Mouse (Mus musculus) MEL (cell line): ENCODE measurements around the gene Ppp4c. TPM values are rescaled to one million over a fixed set of nuclear protein-coding genes. Genes with fewer than 3 reads are reported as not detected.
A peak's percentile ranks its signal among the peaks of the same experiment; 100 is the strongest.

Experiments
- DNase-seq: peaks from one replicate; pipeline ENCODE4 v3.0.0; 2011; ENCODE audit warnings: low read depth, low spot score
- H3K27ac ChIP-seq: 2 replicates; pipeline ENCODE4 v1.5.1; 2012; ENCODE audit warnings: low read depth, mild to moderate bottlenecking, control low read depth, low read length, moderate library complexity; ENCODE audit not compliant: control insufficient read depth
- H3K27me3 ChIP-seq, 2 experiments: fragments of 150-350 bp in 1 of 2; sonication (generic) in 1 of 2; 2 replicates each; pipeline ENCODE4 v1.6.1; 2012; ENCODE audit warnings: low read length in 2 of 2, mild to moderate bottlenecking in 2 of 2, improper control_type of control experiment in 1 of 2, moderate library complexity in 1 of 2; ENCODE audit not compliant: insufficient read depth in 2 of 2, control insufficient read depth in 1 of 2
- H3K36me3 ChIP-seq, 2 experiments: 2 replicates each; pipeline ENCODE4 v1.6.1; 2012 to 2014; ENCODE audit warnings: low read length in 2 of 2, improper control_type of control experiment in 1 of 2, inconsistent platforms in 1 of 2, mild to moderate bottlenecking in 1 of 2; ENCODE audit not compliant: insufficient read depth in 2 of 2, control insufficient read depth in 1 of 2
- H3K4me1 ChIP-seq, 2 experiments: fragments of 150-350 bp in 1 of 2; sonication (generic) in 1 of 2; 2 replicates each; pipeline ENCODE4 v1.6.1; 2012; ENCODE audit warnings: low read length in 2 of 2, improper control_type of control experiment in 1 of 2, mild to moderate bottlenecking in 1 of 2; ENCODE audit not compliant: insufficient read depth in 2 of 2, control insufficient read depth in 1 of 2
- H3K4me3 ChIP-seq, 2 experiments: fragments of 150-350 bp in 1 of 2; sonication (generic) in 1 of 2; 2 replicates each; pipeline ENCODE4 v1.5.1; 2012; ENCODE audit warnings: low read depth in 2 of 2, low read length in 2 of 2, mild to moderate bottlenecking in 2 of 2, moderate library complexity in 2 of 2, control low read depth in 1 of 2, improper control_type of control experiment in 1 of 2; ENCODE audit not compliant: control insufficient read depth in 1 of 2, insufficient read depth in 1 of 2
- H3K79me2 ChIP-seq: 2 replicates; pipeline ENCODE4 v1.6.1; 2012; ENCODE audit warnings: mild to moderate bottlenecking, low read length, moderate library complexity; ENCODE audit not compliant: control insufficient read depth, poor library complexity, insufficient read depth
- H3K9ac ChIP-seq: 2 replicates; pipeline ENCODE4 v1.6.1; 2012; ENCODE audit warnings: low read depth, mild to moderate bottlenecking, control low read depth, low read length, moderate library complexity; ENCODE audit not compliant: control insufficient read depth, poor library complexity, severe bottlenecking
- H3K9me3 ChIP-seq: fragments of 150-350 bp; sonication (generic); replicated peaks from 2 replicates; pipeline ENCODE4 v1.6.1; 2012; ENCODE audit warnings: mild to moderate bottlenecking, low read length, improper control_type of control experiment, moderate library complexity; ENCODE audit not compliant: insufficient read depth
- CHD1 ChIP-seq: IDR thresholded peaks from 2 replicates; pipeline ENCODE4 v1.6.1; 2012; ENCODE audit warnings: low read depth, mild to moderate bottlenecking, inconsistent platforms, low read length, improper control_type of control experiment
- CHD2 ChIP-seq: IDR thresholded peaks from 2 replicates; pipeline ENCODE4 v1.6.1; 2011; ENCODE audit warnings: low read length, improper control_type of control experiment
- CTCF ChIP-seq, 3 experiments: IDR thresholded peaks in 2 of 3; conservative IDR thresholded peaks in 1 of 3; 2 replicates each; pipeline ENCODE4 v1.5.1; 2011 to 2012; ENCODE audit warnings: low read length in 3 of 3, low read depth in 2 of 3, mild to moderate bottlenecking in 2 of 3, improper control_type of control experiment in 1 of 3, inconsistent platforms in 1 of 3, mixed read lengths in 1 of 3, moderate library complexity in 1 of 3; ENCODE audit not compliant: control insufficient read depth in 1 of 3, insufficient read depth in 1 of 3, poor library complexity in 1 of 3, severe bottlenecking in 1 of 3
- ELF1 ChIP-seq: IDR thresholded peaks from 2 replicates; pipeline ENCODE4 v1.6.1; 2014; ENCODE audit warnings: low read depth, mild to moderate bottlenecking, inconsistent platforms, low read length, improper control_type of control experiment, moderate library complexity
- EP300 ChIP-seq, 2 experiments: IDR thresholded peaks; 2 replicates each; pipeline ENCODE4 v1.6.1; 2011; ENCODE audit warnings: improper control_type of control experiment in 2 of 2, low read length in 2 of 2, low read depth in 1 of 2, mild to moderate bottlenecking in 1 of 2
- GABPA ChIP-seq: IDR thresholded peaks from 2 replicates; pipeline ENCODE4 v1.6.1; 2012; ENCODE audit warnings: low read depth, mild to moderate bottlenecking, inconsistent platforms, low read length, improper control_type of control experiment, moderate library complexity
- HCFC1 ChIP-seq: IDR thresholded peaks from 2 replicates; pipeline ENCODE4 v1.6.1; 2012; ENCODE audit warnings: low read depth, mild to moderate bottlenecking, inconsistent platforms, low read length, improper control_type of control experiment, moderate library complexity
- JUND ChIP-seq: IDR thresholded peaks from 2 replicates; pipeline ENCODE4 v1.6.1; 2011; ENCODE audit warnings: low read depth, mild to moderate bottlenecking, improper control_type of control experiment, low read length
- KAT2A ChIP-seq: conservative IDR thresholded peaks from 2 replicates; pipeline ENCODE4 v1.6.1; 2012; ENCODE audit warnings: low read depth, low read length, improper control_type of control experiment, inconsistent platforms
- MXI1 ChIP-seq: IDR thresholded peaks from 2 replicates; pipeline ENCODE4 v1.6.1; 2011; ENCODE audit warnings: mild to moderate bottlenecking, low read depth, low read length, improper control_type of control experiment
- NELFE ChIP-seq: IDR thresholded peaks from 2 replicates; pipeline ENCODE4 v1.6.1; 2011; ENCODE audit warnings: low read depth, low read length, improper control_type of control experiment
- NRF1 ChIP-seq: IDR thresholded peaks from 2 replicates; pipeline ENCODE4 v1.6.1; 2014; ENCODE audit warnings: low read depth, mild to moderate bottlenecking, inconsistent platforms, low read length, improper control_type of control experiment, moderate library complexity; ENCODE audit not compliant: poor library complexity, insufficient read depth, severe bottlenecking
- POLR2A ChIP-seq, 2 experiments: IDR thresholded peaks; 2 replicates each; pipeline ENCODE4 v1.6.1; 2011 to 2012; ENCODE audit warnings: low read length in 2 of 2, mild to moderate bottlenecking in 2 of 2, control low read depth in 1 of 2, improper control_type of control experiment in 1 of 2, low read depth in 1 of 2, moderate library complexity in 1 of 2; ENCODE audit not compliant: control insufficient read depth in 1 of 2, insufficient read depth in 1 of 2, poor library complexity in 1 of 2
- POLR2AphosphoS2 ChIP-seq: IDR thresholded peaks from 2 replicates; pipeline ENCODE4 v1.6.1; 2011; ENCODE audit warnings: low read length, improper control_type of control experiment
- RAD21 ChIP-seq: IDR thresholded peaks from 2 replicates; pipeline ENCODE4 v1.6.1; 2011; ENCODE audit warnings: mild to moderate bottlenecking, low read depth, low read length, improper control_type of control experiment
- RCOR1 ChIP-seq: IDR thresholded peaks from 2 replicates; pipeline ENCODE4 v1.6.1; 2012; ENCODE audit warnings: low read depth, mild to moderate bottlenecking, inconsistent platforms, low read length, improper control_type of control experiment
- SIN3A ChIP-seq: IDR thresholded peaks from 2 replicates; pipeline ENCODE4 v1.6.1; 2012; ENCODE audit warnings: low read length, improper control_type of control experiment, inconsistent platforms
- TBP ChIP-seq: IDR thresholded peaks from 2 replicates; pipeline ENCODE4 v1.8.0; 2011; ENCODE audit warnings: low read depth, low read length, improper control_type of control experiment
- TCF12 ChIP-seq: IDR thresholded peaks from 2 replicates; pipeline ENCODE4 v1.6.1; 2014; ENCODE audit warnings: low read depth, mild to moderate bottlenecking, inconsistent platforms, low read length, improper control_type of control experiment, moderate library complexity
- UBTF ChIP-seq: IDR thresholded peaks from 2 replicates; pipeline ENCODE4 v1.6.1; 2012; ENCODE audit warnings: low read depth, mild to moderate bottlenecking, inconsistent platforms, low read length, improper control_type of control experiment, moderate library complexity, borderline replicate concordance; ENCODE audit not compliant: insufficient read depth
- USF2 ChIP-seq, 2 experiments: IDR thresholded peaks; 2 replicates each; pipeline ENCODE4 v1.6.1; 2011 to 2012; ENCODE audit warnings: improper control_type of control experiment in 2 of 2, low read length in 2 of 2, borderline replicate concordance in 1 of 2, inconsistent platforms in 1 of 2, low read depth in 1 of 2, mild to moderate bottlenecking in 1 of 2; ENCODE audit not compliant: insufficient read depth in 1 of 2
- ZKSCAN1 ChIP-seq: IDR thresholded peaks from 2 replicates; pipeline ENCODE4 v1.6.1; 2012; ENCODE audit warnings: low read depth, mild to moderate bottlenecking, inconsistent platforms, low read length, improper control_type of control experiment, moderate library complexity
- ZMIZ1 ChIP-seq: IDR thresholded peaks from 2 replicates; pipeline ENCODE4 v1.6.1; 2012; ENCODE audit warnings: low read depth, mild to moderate bottlenecking, inconsistent platforms, low read length, improper control_type of control experiment, moderate library complexity
- ZNF384 ChIP-seq: IDR thresholded peaks from 2 replicates; pipeline ENCODE4 v1.6.1; 2012; ENCODE audit warnings: low read depth, mild to moderate bottlenecking, inconsistent platforms, low read length, improper control_type of control experiment
- polyA plus RNA-seq, 2 experiments: library from polyadenylated mRNA; stranded (reverse) in 1 of 2; unstranded in 1 of 2; fragments of >175 nt in 1 of 2; fragments of >200 nt in 1 of 2; gene quantifications; 2 replicates each; pipeline versions ENCODE4 v1.2.1 to v1.2.4; 2012; ENCODE audit warnings: low replicate concordance in 2 of 2, low read depth in 1 of 2; ENCODE audit not compliant: insufficient read length in 2 of 2, insufficient read depth in 1 of 2, missing spikeins in 1 of 2
- total RNA-seq: library from RNA; depleted of rRNA; stranded (reverse); fragments of 300-350 nt; gene quantifications from 2 replicates; pipeline ENCODE4 v1.2.3, GENCODE M21; 2012

The Ppp4c gene
- total and polyA plus RNA-seq, 3 experiments, result 257 to 540 (median 265) TPM

- TF ChIP-seq CTCF (IDR thresholded peaks at IDR 0.05 in 2 of 3, conservative IDR thresholded peaks at IDR 0.05 in 1 of 3; ENCODE audit: control insufficient read depth in 1 of 3, insufficient read depth in 1 of 3, low read depth in 2 of 3, low read length in 3 of 3, poor library complexity in 1 of 3, severe bottlenecking in 1 of 3) (no peak), POLR2A (IDR thresholded peaks at IDR 0.05; ENCODE audit: control insufficient read depth in 1 of 2, insufficient read depth in 1 of 2, low read depth in 1 of 2, low read length in 2 of 2, poor library complexity in 1 of 2) (peak in 1 of 2 experiments; percentile 43; a peak in 1 of 4 replicates), EP300 (IDR thresholded peaks at IDR 0.05; ENCODE audit: low read depth in 1 of 2, low read length in 2 of 2) (peak; percentile 57 to 62), CHD2 (no peak), ZKSCAN1 (peak; percentile 100), GABPA (no peak), ZMIZ1 (no peak), RCOR1 (0 out of 2 replicates have a peak, but pooled peaks have one; percentile 17)
Observed at GRCm38 (mm10) chr7:126801057-126801422, 8.7 kb upstream of the Ppp4c start (continued).

DNA sequence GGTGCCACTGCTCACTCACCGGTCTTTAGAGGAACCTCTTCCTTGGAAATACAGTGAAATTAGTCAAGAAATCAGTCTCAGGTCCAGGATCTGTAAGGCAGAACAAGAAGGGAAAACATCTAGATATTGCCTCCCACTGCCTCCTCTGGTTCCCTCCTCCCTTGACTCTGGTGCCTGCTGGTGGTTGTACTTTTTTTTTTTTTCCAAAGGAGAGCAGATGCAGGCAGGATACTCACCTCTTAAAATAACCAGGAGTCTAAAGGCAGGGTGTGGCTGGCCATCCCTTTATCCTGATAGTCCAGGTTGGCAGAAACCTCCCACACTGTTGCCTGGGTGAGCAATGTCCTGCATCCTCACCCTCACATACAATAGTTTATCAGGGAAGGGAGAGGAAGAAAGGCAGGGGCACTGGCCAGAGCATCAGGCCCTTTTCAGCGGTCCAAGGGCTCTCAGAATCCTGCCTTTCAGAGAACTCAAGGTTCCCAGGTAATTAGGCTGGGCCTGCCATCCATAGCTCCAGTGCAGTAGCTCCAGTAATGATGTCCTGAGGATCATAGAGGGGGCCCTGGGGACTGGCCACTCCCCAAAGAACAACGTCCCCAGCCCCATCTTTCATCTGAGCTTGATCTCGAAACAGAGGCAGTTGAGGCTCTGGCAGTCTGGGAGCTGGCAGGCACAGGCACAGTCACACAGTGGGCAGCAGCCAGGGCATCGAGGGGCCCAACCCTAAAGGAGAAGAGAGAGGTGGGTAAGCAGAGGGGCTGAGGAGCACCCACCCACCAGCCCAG lies 8.2 kb upstream of the Ppp4c start:
- Histone ChIP-seq H3K79me2 (peaks cover 35% of the 10 kb centered on the region), H3K4me1 (peaks cover 20 to 47% of the 10 kb centered on the region in 2 experiments), H3K9me3 (no peaks in the 10 kb centered on the region), H3K4me3 (peak overlapping the region; percentile 56 to 78), H3K36me3 (peaks cover 9 to 46% of the 10 kb centered on the region in 2 experiments), H3K27me3 (no peaks in the 10 kb centered on the region), H3K27ac (peak overlapping the region; percentile 92), H3K9ac (peak overlapping the region; percentile 65)
- peak; percentile 65 for DNase-seq
- TF ChIP-seq RCOR1 (no peak), CHD1 (0 out of 2 replicates have a peak, but pooled peaks have one; percentile 17), MXI1 (peak; percentile 15; the same call in 1 of the 2 replicates), SIN3A (peak; percentile 17; the same call in 1 of the 2 replicates), ZMIZ1 (no peak), ZNF384 (peak; percentile 88), POLR2AphosphoS2 (0 out of 2 replicates have a peak, but pooled peaks have one; percentile 17), TBP (0 out of 2 replicates have a peak, but pooled peaks have one; percentile 32)

GRCm38 (mm10) chr7:126799468-126800268 lies 7.4 kb upstream of the Ppp4c start:
- H3K9me3 ChIP-seq, result no peaks in the 10 kb centered on the region
- H3K79me2 ChIP-seq, result peaks cover 35% of the 10 kb centered on the region
- peaks cover 13 to 51% of the 10 kb centered on the region in 2 experiments for H3K36me3 ChIP-seq
- H3K4me3 ChIP-seq, result peak overlapping the region; percentile 56 to 78
- no peaks in the 10 kb centered on the region for H3K27me3 ChIP-seq
- no peak for DNase-seq
- H3K27ac ChIP-seq, result peak overlapping the region; percentile 92
- peaks cover 20 to 47% of the 10 kb centered on the region in 2 experiments for H3K4me1 ChIP-seq
- H3K9ac ChIP-seq, result peak overlapping the region; percentile 65
- TF ChIP-seq MXI1 (no peak), KAT2A (no peak), NELFE (no peak), UBTF (no peak), USF2 (IDR thresholded peaks at IDR 0.05; ENCODE audit: borderline replicate concordance in 1 of 2, insufficient read depth in 1 of 2, low read depth in 1 of 2, low read length in 2 of 2) (no peak), EP300 (IDR thresholded peaks at IDR 0.05; ENCODE audit: low read depth in 1 of 2, low read length in 2 of 2) (peak in 1 of 2 experiments; percentile 51; a peak in 2 of 4 replicates), TCF12 (peak; percentile 32; the same call in 1 of the 2 replicates), RAD21 (no peak), ELF1 (0 out of 2 replicates have a peak, but pooled peaks have one; percentile 48), CTCF (IDR thresholded peaks at IDR 0.05 in 2 of 3, conservative IDR thresholded peaks at IDR 0.05 in 1 of 3; ENCODE audit: control insufficient read depth in 1 of 3, insufficient read depth in 1 of 3, low read depth in 2 of 3, low read length in 3 of 3, poor library complexity in 1 of 3, severe bottlenecking in 1 of 3) (no peak), HCFC1 (peak; percentile 18; the same call in 1 of the 2 replicates), GABPA (peak; percentile 84), NRF1 (no peak), JUND (no peak)
